Mouse (Mus musculus): ENCODE data around the gene Chd8. TPM values are rescaled to one million over a fixed set of nuclear protein-coding genes. Genes with fewer than 3 reads are reported as not detected.

Chd8 gene
- polyA plus RNA-seq, 1 experiment from 2014 or later = 38.0 TPM

- ATAC-seq (replicated peaks; ENCODE audit: low FRiP score) (peak; percentile 98), DNase-seq (ENCODE audit: low spot score) (peak; percentile 99)
- H3K4me3 ChIP-seq (ENCODE audit: low read depth, low read length) = peak within 1 kb of the TSS; percentile 86
- H3K27ac ChIP-seq (ENCODE audit: low read depth, low read length) = peak within 1 kb of the TSS; percentile 78
- no peaks in the 10 kb centered on the region for H3K9me3 ChIP-seq (ENCODE audit: control insufficient read depth, low read length)
- under 1% methylated on average over 66 of the region's 66 CpGs for WGBS
- peaks cover 12% of the 10 kb centered on the region for H3K4me1 ChIP-seq (replicated peaks; ENCODE audit: control insufficient read depth, insufficient read depth, low read length)
- peak within 1 kb of the TSS; percentile 94 for H3K9ac ChIP-seq (ENCODE audit: low read depth, low read length)
- peak within 1 kb of the TSS; percentile 73 for H3K4me2 ChIP-seq
- no peaks in the 10 kb centered on the region for H3K36me3 ChIP-seq (ENCODE audit: control insufficient read depth, insufficient read depth, low read length)
- H3K27me3 ChIP-seq (replicated peaks; ENCODE audit: control insufficient read depth, insufficient read depth, low read length) = no peaks in the 10 kb centered on the region
Observed at GRCm38 (mm10) chr14:52278932-52279746, 21.6 kb upstream of the Chd8 start, which contains the start of the genes Tox4 and Rab2b. Tox4 (plus strand) TSS chr14:52279146. Rab2b (minus strand) TSS chr14:52279545.

GRCm38 (mm10) chr14:52277210-52277609 is 19.6 kb upstream of the Chd8 start:
- Histone ChIP-seq H3K27me3 (replicated peaks; ENCODE audit: control insufficient read depth, insufficient read depth, low read length) (no peaks in the 10 kb centered on the region), H3K27ac (ENCODE audit: low read depth, low read length) (no peak overlapping the region), H3K9me3 (ENCODE audit: control insufficient read depth, low read length) (no peaks in the 10 kb centered on the region), H3K36me3 (ENCODE audit: control insufficient read depth, insufficient read depth, low read length) (no peaks in the 10 kb centered on the region), H3K4me1 (replicated peaks; ENCODE audit: control insufficient read depth, insufficient read depth, low read length) (peaks cover 7% of the 10 kb centered on the region; the same call in 1 of the 2 replicates), H3K4me2 (no peak overlapping the region), H3K4me3 (ENCODE audit: low read depth, low read length) (no peak overlapping the region), H3K9ac (ENCODE audit: low read depth, low read length) (no peak overlapping the region)
- WGBS = 80% methylated on average over 4 of the region's 4 CpGs
- no peak for DNase-seq (ENCODE audit: low spot score)
- ATAC-seq (replicated peaks; ENCODE audit: low FRiP score) = no peak

GRCm38 (mm10) chr14:52272781-52273180 is 15.2 kb upstream of the Chd8 start:
- Histone ChIP-seq H3K4me3 (ENCODE audit: low read depth, low read length) (no peak overlapping the region), H3K9ac (ENCODE audit: low read depth, low read length) (no peak overlapping the region), H3K4me1 (replicated peaks; ENCODE audit: control insufficient read depth, insufficient read depth, low read length) (no peaks in the 10 kb centered on the region), H3K36me3 (ENCODE audit: control insufficient read depth, insufficient read depth, low read length) (no peaks in the 10 kb centered on the region), H3K27ac (ENCODE audit: low read depth, low read length) (no peak overlapping the region), H3K9me3 (ENCODE audit: control insufficient read depth, low read length) (no peaks in the 10 kb centered on the region), H3K4me2 (no peak overlapping the region), H3K27me3 (replicated peaks; ENCODE audit: control insufficient read depth, insufficient read depth, low read length) (no peaks in the 10 kb centered on the region)
- ATAC-seq (replicated peaks; ENCODE audit: low FRiP score) (no peak), DNase-seq (ENCODE audit: low spot score) (no peak)
- 70% methylated on average over 3 of the region's 3 CpGs for WGBS

- Histone ChIP-seq H3K9ac (ENCODE audit: low read depth, low read length) (peak overlapping the region; percentile 81), H3K4me1 (replicated peaks; ENCODE audit: control insufficient read depth, insufficient read depth, low read length) (peaks cover 16% of the 10 kb centered on the region), H3K4me3 (ENCODE audit: low read depth, low read length) (peak overlapping the region; percentile 88), H3K27ac (ENCODE audit: low read depth, low read length) (peak overlapping the region; percentile 92), H3K4me2 (peak overlapping the region; percentile 96), H3K36me3 (ENCODE audit: control insufficient read depth, insufficient read depth, low read length) (peaks cover 3% of the 10 kb centered on the region; the same call in 1 of the 2 replicates), H3K27me3 (replicated peaks; ENCODE audit: control insufficient read depth, insufficient read depth, low read length) (no peaks in the 10 kb centered on the region), H3K9me3 (ENCODE audit: control insufficient read depth, low read length) (no peaks in the 10 kb centered on the region)
- DNase-seq (ENCODE audit: low spot score) = no peak
- WGBS = 4% methylated on average over 18 of the region's 18 CpGs
- ATAC-seq (replicated peaks; ENCODE audit: low FRiP score) = no peak
Observed at GRCm38 (mm10) chr14:52256311-52257175, 1.0 kb downstream of the Chd8 start.

GRCm38 (mm10) chr14:52246129-52246528 is 11.5 kb downstream of the Chd8 start:
- Histone ChIP-seq H3K27me3 (replicated peaks; ENCODE audit: control insufficient read depth, insufficient read depth, low read length) (no peaks in the 10 kb centered on the region), H3K9ac (ENCODE audit: low read depth, low read length) (no peak overlapping the region), H3K9me3 (ENCODE audit: control insufficient read depth, low read length) (no peaks in the 10 kb centered on the region), H3K36me3 (ENCODE audit: control insufficient read depth, insufficient read depth, low read length) (0 out of 2 replicates have a peak, but pooled peaks cover 2% of the 10 kb centered on the region), H3K27ac (ENCODE audit: low read depth, low read length) (no peak overlapping the region), H3K4me3 (ENCODE audit: low read depth, low read length) (no peak overlapping the region), H3K4me1 (replicated peaks; ENCODE audit: control insufficient read depth, insufficient read depth, low read length) (peaks cover 18% of the 10 kb centered on the region), H3K4me2 (no peak overlapping the region)
- DNase-seq (ENCODE audit: low spot score) = no peak
- no peak for ATAC-seq (replicated peaks; ENCODE audit: low FRiP score)
- WGBS = 74% methylated on average over 4 of the region's 4 CpGs

- Histone ChIP-seq H3K4me3 (ENCODE audit: low read depth, low read length) (peak overlapping the region; percentile 66), H3K9ac (ENCODE audit: low read depth, low read length) (peak overlapping the region; percentile 73), H3K36me3 (ENCODE audit: control insufficient read depth, insufficient read depth, low read length) (0 out of 2 replicates have a peak, but pooled peaks cover under 1% of the 10 kb centered on the region), H3K27me3 (replicated peaks; ENCODE audit: control insufficient read depth, insufficient read depth, low read length) (no peaks in the 10 kb centered on the region), H3K27ac (ENCODE audit: low read depth, low read length) (peak overlapping the region; percentile 76), H3K4me2 (peak overlapping the region; percentile 95), H3K4me1 (replicated peaks; ENCODE audit: control insufficient read depth, insufficient read depth, low read length) (peaks cover 18% of the 10 kb centered on the region), H3K9me3 (ENCODE audit: control insufficient read depth, low read length) (no peaks in the 10 kb centered on the region)
- WGBS = 10% methylated on average over 7 of the region's 7 CpGs
- no peak for DNase-seq (ENCODE audit: low spot score)
- ATAC-seq (replicated peaks; ENCODE audit: low FRiP score) = peak; percentile 70
Observed at GRCm38 (mm10) chr14:52244690-52245042, 12.9 kb downstream of the Chd8 start.

GRCm38 (mm10) chr14:52244041-52244689 is 13.4 kb downstream of the Chd8 start:
- peaks cover 18% of the 10 kb centered on the region for H3K4me1 ChIP-seq (replicated peaks; ENCODE audit: control insufficient read depth, insufficient read depth, low read length)
- peak overlapping the region; percentile 76 for H3K27ac ChIP-seq (ENCODE audit: low read depth, low read length)
- DNase-seq (ENCODE audit: low spot score) = peak; percentile 92
- H3K36me3 ChIP-seq (ENCODE audit: control insufficient read depth, insufficient read depth, low read length) = no peaks in the 10 kb centered on the region
- H3K4me3 ChIP-seq (ENCODE audit: low read depth, low read length) = peak overlapping the region; percentile 66
- peak; percentile 98 for ATAC-seq (replicated peaks; ENCODE audit: low FRiP score)
- under 1% methylated on average over 32 of the region's 32 CpGs for WGBS
- H3K4me2 ChIP-seq = peak overlapping the region; percentile 95
- H3K27me3 ChIP-seq (replicated peaks; ENCODE audit: control insufficient read depth, insufficient read depth, low read length) = no peaks in the 10 kb centered on the region
- no peaks in the 10 kb centered on the region for H3K9me3 ChIP-seq (ENCODE audit: control insufficient read depth, low read length)
- peak overlapping the region; percentile 73 for H3K9ac ChIP-seq (ENCODE audit: low read depth, low read length)

- H3K4me3 ChIP-seq (ENCODE audit: low read depth, low read length) = no peak overlapping the region
- no peaks in the 10 kb centered on the region for H3K4me1 ChIP-seq (replicated peaks; ENCODE audit: control insufficient read depth, insufficient read depth, low read length)
- no peak overlapping the region for H3K9ac ChIP-seq (ENCODE audit: low read depth, low read length)
- H3K27ac ChIP-seq (ENCODE audit: low read depth, low read length) = no peak overlapping the region
- DNase-seq (ENCODE audit: low spot score) (no peak), ATAC-seq (replicated peaks; ENCODE audit: low FRiP score) (no peak)
- peaks cover 44% of the 10 kb centered on the region for H3K36me3 ChIP-seq (ENCODE audit: control insufficient read depth, insufficient read depth, low read length)
- no peaks in the 10 kb centered on the region for H3K27me3 ChIP-seq (replicated peaks; ENCODE audit: control insufficient read depth, insufficient read depth, low read length)
- WGBS = 85% methylated on average over 1 of the region's 1 CpGs
- H3K4me2 ChIP-seq = no peak overlapping the region
- H3K9me3 ChIP-seq (ENCODE audit: control insufficient read depth, low read length) = no peaks in the 10 kb centered on the region
Observed at GRCm38 (mm10) chr14:52236216-52236615, 21.4 kb downstream of the Chd8 start.

Measured in liver, embryonic 11.5 days (tissue).